In the genomic region with DNA sequence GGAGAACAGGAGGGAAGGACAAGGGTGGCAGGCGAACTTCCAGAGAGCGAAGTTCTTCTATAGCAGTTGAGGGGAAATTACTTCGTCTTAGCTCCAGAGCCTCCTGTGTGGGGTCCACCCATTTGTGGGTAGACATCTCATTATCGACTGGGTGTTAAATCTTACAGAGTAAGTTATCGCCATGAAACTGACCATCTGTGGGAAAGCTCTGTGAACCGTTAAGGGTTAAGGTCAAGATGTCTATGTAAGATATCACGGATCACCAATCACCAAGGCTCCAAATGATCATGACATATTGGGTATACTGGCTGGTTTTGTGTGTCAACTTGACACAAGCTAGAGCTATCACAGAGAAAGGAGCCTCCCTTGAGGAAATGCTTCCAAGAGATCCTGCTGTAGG, we compare ENCODE assay signal across 17 mouse cellular contexts. TPM values are rescaled to one million over a fixed set of nuclear protein-coding genes. Genes with fewer than 3 reads are reported as not detected.
"Had no signal": no experiment of that assay in that cellular context is flagged by ENCODE, and none has a peak within 500 bp of the region (broad histone marks: within the 10 kb centered on the region; RNA-seq: fewer than 3 reads in every experiment).

No protein-coding gene starts in this region.

- H3K27ac ChIP-seq: kidney, embryonic 15.5 days; limb, embryonic 12.5 days; lung, embryonic 15.5 days; macrophage; midbrain, embryonic 10.5 days; neural tube, embryonic 15.5 days; stomach, postnatal 0 days had no signal

- H3K27me3 ChIP-seq: kidney, embryonic 15.5 days; limb, embryonic 12.5 days; lung, embryonic 15.5 days; neural tube, embryonic 15.5 days had no signal

- H3K9ac ChIP-seq: kidney, embryonic 15.5 days; limb, embryonic 12.5 days; lung, embryonic 15.5 days; neural tube, embryonic 15.5 days had no signal

- DNase-seq: kidney, adult 2 months; kidney, postnatal 14 days; layer of hippocampus, postnatal 36 days; lung, postnatal 14 days; midbrain, embryonic 14.5 days; thymus, postnatal 4 days had no signal

- ATAC-seq: intestine, embryonic 16.5 days had no signal

- H3K4me2 ChIP-seq: kidney, embryonic 15.5 days; limb, embryonic 12.5 days; lung, embryonic 15.5 days; neural tube, embryonic 15.5 days had no signal

- H3K36me3 ChIP-seq: kidney, embryonic 15.5 days; limb, embryonic 12.5 days; lung, embryonic 15.5 days; midbrain, embryonic 10.5 days; neural tube, embryonic 15.5 days had no signal

- H3K4me1 ChIP-seq: kidney, embryonic 15.5 days; limb, embryonic 12.5 days; lung, embryonic 15.5 days; midbrain, embryonic 10.5 days; neural tube, embryonic 15.5 days had no signal

- H3K4me3 ChIP-seq: kidney, embryonic 15.5 days; limb, embryonic 12.5 days; lung, embryonic 15.5 days; midbrain, embryonic 10.5 days; myocyte; neural tube, embryonic 15.5 days had no signal

- H3K9me3 ChIP-seq: kidney, embryonic 15.5 days; limb, embryonic 12.5 days; lung, embryonic 15.5 days; neural tube, embryonic 15.5 days had no signal

RNA-seq across cellular contexts. Expression of gene Kcng3, which starts 52.8 kb away (rescaled TPM):
- total RNA-seq: liver, adult 2 months had no signal
- polyA plus RNA-seq: intestine, embryonic 16.5 days; kidney, embryonic 15.5 days; limb, embryonic 12.5 days; liver, adult 2 months; lung, embryonic 15.5 days; macrophage; midbrain, embryonic 10.5 days; midbrain, embryonic 14.5 days; myocyte; neural tube, embryonic 11.5 days; stomach, postnatal 0 days had no signal
